Mouse (Mus musculus) hematopoietic stem cell, adult 5-6 weeks (primary cell): ENCODE data around the gene Hexb. TPM values are rescaled to one million over a fixed set of nuclear protein-coding genes. Genes with fewer than 3 reads are reported as not detected.

ENCODE experiments used
- ATAC-seq, 2 experiments: fragments of 125-278 bp in 1 of 2; replicated peaks in 1 of 2; 2 replicates each; pipeline ENCODE4 v1.8.0; 2016 to 2017; ENCODE audit warnings: inconsistent platforms in 2 of 2, mild to moderate bottlenecking in 2 of 2, moderate number of reproducible peaks in 2 of 2, low read depth in 1 of 2, moderate TSS enrichment in 1 of 2; ENCODE audit not compliant: low FRiP score in 2 of 2, poor library complexity in 2 of 2, severe bottlenecking in 2 of 2, insufficient read depth in 1 of 2, low TSS enrichment in 1 of 2
- total RNA-seq: library from RNA; stranded (forward); fragments of 172-1452, 232-1000 nt; gene quantifications from 2 replicates; pipeline ENCODE4 v1.2.3, GENCODE M21; 2017

Gene Hexb
- total RNA-seq, 1 experiment from 2014 or later: 36.3 TPM

DNA sequence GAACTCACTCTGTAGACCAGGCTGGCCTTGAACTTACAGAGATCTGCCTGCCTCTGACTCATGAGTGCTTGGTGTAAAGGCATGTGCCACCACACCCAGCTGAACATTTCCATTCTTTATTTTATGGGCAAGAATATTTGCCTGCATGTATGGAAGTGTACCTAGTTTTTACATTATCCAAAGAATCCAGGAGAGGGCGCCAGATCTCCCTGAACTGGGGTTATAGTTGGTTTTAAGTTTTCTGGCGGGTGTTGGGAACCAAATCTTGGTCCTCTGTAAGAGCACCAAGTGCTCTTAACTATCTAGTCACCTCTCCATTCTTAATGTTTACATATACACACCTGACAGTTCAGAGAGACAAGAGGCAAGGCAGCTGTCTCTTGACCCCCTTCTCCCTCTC, 34.9 kb upstream of the Hexb start:
- no peak for ATAC-seq

- ATAC-seq: no peak
Observed at GRCm38 (mm10) chr13:97230101-97230500, 31.9 kb upstream of the Hexb start.

- ATAC-seq: no peak
Observed at GRCm38 (mm10) chr13:97227795-97228194, 29.6 kb upstream of the Hexb start.

DNA sequence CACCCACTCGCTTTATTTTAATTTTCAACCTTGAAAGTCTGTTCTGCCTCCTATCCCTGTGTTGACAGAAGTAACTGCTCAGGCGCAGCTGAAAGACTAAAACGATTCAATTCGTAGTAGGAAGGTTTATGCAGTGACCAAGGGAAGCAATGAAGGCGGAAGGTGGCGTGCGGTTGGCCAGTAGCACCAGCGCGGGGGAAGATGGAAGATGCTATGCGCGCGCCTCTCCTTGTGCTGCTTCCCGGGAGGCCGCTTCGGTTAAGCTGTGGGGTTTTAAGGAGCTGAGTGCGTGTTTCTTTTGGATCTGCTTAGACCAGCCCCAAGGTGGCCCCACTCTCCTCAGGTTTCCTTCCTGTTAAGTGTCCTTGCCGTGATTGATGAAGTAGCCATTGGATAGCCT, 27.0 kb upstream of the Hexb start:
- no peak for ATAC-seq

DNA sequence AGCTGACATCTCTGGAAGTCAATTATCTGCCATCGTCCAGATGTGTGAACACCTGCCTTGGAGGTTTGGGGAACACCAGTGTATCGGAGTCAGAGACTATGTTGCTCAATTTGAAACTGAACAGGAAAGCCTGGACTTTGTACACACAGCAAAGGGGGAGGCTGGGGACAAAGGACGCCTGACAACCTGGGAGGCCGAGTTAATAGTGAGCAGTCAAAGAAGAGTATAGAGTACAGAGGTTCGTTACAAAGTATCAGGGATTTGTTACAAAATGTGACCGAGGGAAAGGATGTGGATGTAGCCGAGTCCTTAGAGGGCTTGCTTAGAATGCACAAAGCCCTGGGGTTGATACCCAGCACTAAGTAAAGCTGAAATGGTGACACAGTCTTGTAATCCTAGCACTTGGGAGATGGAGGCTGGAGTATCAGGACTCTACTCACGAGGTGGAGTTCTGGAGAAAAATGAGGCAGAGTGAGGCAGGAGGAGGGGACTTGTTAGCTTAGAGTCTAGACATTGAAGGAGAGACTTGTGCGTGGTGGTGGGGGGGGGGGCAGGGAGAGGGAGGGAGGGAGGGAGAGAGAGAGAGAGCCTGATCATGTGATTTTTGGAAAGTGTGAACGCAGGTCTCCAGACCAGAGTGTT, 26.3 kb upstream of the Hexb start:
- no peak for ATAC-seq

GRCm38 (mm10) chr13:97223856-97224255, 25.7 kb upstream of the Hexb start:
- ATAC-seq: no peak

DNA sequence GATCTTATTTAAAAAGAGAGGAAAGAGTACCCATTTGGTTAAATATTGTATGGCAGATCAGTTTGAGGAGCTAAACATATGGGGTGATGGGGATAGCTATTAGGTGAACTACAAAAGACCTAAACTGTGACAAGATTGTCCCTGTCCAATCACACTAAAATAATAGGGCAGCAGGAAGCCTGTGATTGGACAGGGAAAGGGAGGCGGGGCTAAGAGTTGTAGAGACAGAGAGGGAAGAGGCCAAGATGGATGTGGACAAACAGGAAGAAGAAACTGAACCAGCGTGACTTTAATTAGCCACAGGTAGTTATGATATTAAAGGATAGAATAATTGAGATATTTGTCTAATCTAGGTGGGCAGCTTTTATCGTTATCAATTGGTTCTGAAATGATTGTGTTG, 21.9 kb upstream of the Hexb start:
- ATAC-seq: no peak

- no peak for ATAC-seq
Observed at GRCm38 (mm10) chr13:97216196-97216595, 18.0 kb upstream of the Hexb start.

- ATAC-seq: no peak
Observed at GRCm38 (mm10) chr13:97215563-97215962, 17.4 kb upstream of the Hexb start.

- no peak for ATAC-seq
Observed at GRCm38 (mm10) chr13:97214583-97215268, 16.6 kb upstream of the Hexb start.

DNA sequence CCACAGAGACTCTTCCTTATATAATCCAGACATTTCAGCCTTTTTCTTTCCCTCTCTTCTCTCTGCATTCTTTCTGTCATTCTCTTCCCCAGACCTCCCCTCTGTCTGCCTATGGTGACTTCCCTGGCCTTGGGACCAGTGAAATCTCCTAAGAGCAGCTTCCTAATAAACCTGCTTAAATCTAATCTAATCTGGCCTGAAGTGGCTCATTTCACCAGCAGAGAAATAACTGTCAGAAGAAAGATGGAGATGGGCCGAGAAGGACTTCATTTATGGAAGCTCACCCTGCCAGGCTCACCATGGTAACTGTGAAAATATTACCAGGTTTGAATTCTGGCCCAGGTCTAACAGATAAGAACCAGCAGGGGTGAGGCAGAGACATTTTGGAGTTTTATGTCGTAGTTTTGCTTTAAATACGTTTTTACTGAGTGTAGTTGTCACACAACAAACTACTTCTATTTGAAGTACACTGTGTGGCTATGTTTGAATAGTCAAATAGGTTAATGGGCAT, 10.4 kb upstream of the Hexb start:
- ATAC-seq: no peak

DNA sequence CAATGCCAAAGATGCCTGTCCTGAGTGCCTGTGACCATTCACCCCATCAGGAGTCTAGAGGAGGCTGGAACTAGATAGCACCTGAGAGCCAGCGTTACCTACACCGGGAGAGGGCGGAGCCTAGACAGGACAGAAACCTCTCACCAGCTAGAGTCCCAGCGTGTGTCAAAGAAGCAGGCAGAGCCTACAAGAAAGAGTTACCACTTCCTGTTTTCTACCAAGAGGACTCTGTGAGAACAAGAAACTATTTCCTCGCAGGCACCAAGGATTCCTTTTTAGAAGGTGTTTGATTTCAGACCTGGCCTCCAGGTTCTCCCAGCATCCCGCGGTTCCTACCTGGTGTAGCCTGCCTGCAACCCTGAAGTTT, 9.9 kb upstream of the Hexb start:
- peak; percentile 67 to 77 for ATAC-seq

DNA sequence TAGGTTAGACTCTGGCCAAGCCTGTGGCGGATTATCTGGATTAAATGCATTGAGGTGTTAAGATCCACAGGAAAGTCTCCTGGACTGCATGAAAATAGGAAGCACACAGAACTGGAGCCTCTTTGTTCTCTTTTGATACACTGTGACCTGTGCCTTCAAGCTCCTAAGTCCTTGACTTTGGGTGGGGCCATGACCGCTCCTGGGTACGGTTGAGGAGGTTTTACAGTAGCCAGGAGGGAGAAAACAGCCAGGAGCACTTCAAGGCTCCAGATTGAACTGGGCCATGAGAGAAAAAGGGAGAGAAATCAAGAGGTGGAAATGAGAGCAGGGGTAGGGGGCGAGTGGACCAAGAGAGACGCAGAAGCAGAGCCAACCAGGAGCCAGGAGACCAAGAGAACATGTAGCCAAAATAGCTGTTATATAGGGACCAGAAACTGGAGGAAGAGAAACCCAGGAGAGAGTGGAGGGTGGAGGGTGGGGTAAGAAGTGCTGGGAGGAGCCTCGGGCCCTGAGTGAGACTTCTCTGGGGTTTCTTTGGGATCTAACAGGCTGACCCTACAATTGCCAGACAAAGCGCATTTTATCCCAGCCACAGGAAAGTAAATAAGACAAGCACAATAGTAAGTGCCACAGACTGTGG, 9.4 kb upstream of the Hexb start:
- no peak for ATAC-seq

- ATAC-seq: no peak
Observed at GRCm38 (mm10) chr13:97206046-97206445, 7.9 kb upstream of the Hexb start.

DNA sequence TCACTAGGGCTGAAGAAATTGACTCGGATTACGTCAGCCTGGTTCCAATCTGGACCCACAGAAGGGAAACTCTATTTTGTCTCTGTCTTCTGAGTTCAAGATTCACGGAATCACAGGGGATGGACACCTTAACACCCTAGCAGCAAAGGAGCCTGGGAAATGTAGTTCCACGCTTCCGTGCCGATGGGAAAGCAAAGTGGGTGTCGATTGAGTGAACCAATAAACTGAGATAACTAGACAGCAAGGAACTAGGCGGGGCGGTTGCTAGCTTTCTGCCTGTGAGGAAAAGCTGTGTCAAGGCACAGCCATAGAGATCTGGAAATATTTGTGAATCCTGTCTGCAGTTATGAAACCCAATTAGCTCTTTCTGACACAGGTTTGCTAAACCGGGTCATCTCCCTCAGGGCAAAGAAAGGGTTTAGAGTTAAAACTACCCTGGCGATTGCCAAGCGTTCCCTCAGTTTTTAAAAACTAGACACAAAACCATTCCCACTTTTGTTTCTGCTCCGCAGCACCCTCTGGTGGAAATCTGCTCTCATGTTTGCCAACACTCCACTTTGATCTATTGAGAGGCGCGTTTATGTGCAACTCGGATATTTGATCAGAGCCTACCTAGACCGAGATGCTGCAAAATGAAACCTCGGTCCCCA, 7.0 kb upstream of the Hexb start:
- peak; percentile 75 to 77 for ATAC-seq

DNA sequence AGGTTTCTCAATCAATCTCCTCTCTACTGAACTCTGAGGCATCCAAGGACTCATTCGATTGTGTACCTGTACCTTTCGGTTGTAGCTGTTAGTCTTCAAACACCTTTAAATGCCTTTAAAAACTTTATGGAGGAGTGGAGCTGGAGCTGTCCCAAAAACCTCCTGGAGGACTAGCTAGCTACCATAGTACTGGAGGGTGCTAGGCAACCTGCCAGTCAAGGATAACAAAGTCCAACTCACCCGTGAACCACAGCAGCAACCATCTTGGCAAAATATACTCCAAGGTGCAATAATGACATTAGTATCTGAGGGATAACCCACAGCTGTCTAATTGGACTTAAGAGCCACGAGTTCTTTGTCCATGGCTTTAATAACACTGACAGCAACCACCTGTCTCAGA, 3.7 kb upstream of the Hexb start:
- ATAC-seq: no peak

GRCm38 (mm10) chr13:97201076-97201475, 2.9 kb upstream of the Hexb start:
- ATAC-seq: no peak

- no peak for ATAC-seq
Observed at GRCm38 (mm10) chr13:97199123-97199522, 966 bp upstream of the Hexb start.
